Mouse (Mus musculus) ES-E14 (cell line): ENCODE results near the gene Spaca3. TPM values are rescaled to one million over a fixed set of nuclear protein-coding genes. Genes with fewer than 3 reads are reported as not detected.

ENCODE experiments used
- DNase-seq: peaks from one replicate; pipeline ENCODE4 v3.0.0-alpha.2; 2013; ENCODE audit warnings: low read depth, low spot score
- H3K27ac ChIP-seq: 2 replicates; pipeline ENCODE4 v1.5.1; 2012; ENCODE audit warnings: low read depth, mild to moderate bottlenecking, low read length, moderate library complexity, mixed read lengths; ENCODE audit not compliant: poor library complexity, insufficient read depth, severe bottlenecking
- H3K36me3 ChIP-seq: 2 replicates; pipeline ENCODE4 v1.6.1; 2012; ENCODE audit warnings: mild to moderate bottlenecking, low read length, moderate library complexity, mixed read lengths; ENCODE audit not compliant: control insufficient read depth, poor library complexity, insufficient read depth, severe bottlenecking
- H3K4me1 ChIP-seq, 2 experiments: fragments of 150-350 bp in 1 of 2; sonication (generic) in 1 of 2; 2 replicates each; pipeline ENCODE4 v1.6.1; 2012; ENCODE audit warnings: low read length in 2 of 2, mild to moderate bottlenecking in 1 of 2, mixed read lengths in 1 of 2; ENCODE audit not compliant: control insufficient read depth in 2 of 2, insufficient read depth in 2 of 2, poor library complexity in 1 of 2
- H3K4me3 ChIP-seq, 2 experiments: fragments of 150-350 bp in 1 of 2; sonication (generic) in 1 of 2; 2 replicates each; pipeline ENCODE4 v1.5.1; 2012; ENCODE audit warnings: low read length in 2 of 2, low read depth in 1 of 2, mild to moderate bottlenecking in 1 of 2, mixed read lengths in 1 of 2; ENCODE audit not compliant: insufficient read depth in 1 of 2, poor library complexity in 1 of 2, severe bottlenecking in 1 of 2
- H3K9ac ChIP-seq: 2 replicates; pipeline ENCODE4 v1.6.1; 2012; ENCODE audit warnings: low read depth, mild to moderate bottlenecking, low read length, mixed read lengths; ENCODE audit not compliant: poor library complexity, insufficient read depth, severe bottlenecking
- H3K9me3 ChIP-seq: fragments of 150-350 bp; sonication (generic); 2 replicates; pipeline ENCODE4 v1.6.1; 2012; ENCODE audit warnings: low read depth, mild to moderate bottlenecking, low read length; ENCODE audit not compliant: control insufficient read depth, insufficient read depth
- CHD2 ChIP-seq: IDR thresholded peaks from 2 replicates; pipeline ENCODE4 v1.6.1; 2014; ENCODE audit warnings: mild to moderate bottlenecking, low read depth, low read length, inconsistent platforms
- HCFC1 ChIP-seq: IDR thresholded peaks from 2 replicates; pipeline ENCODE4 v1.6.1; 2012; ENCODE audit warnings: low read length, inconsistent platforms, borderline replicate concordance; ENCODE audit not compliant: insufficient read depth
- MAFK ChIP-seq: IDR thresholded peaks from 2 replicates; pipeline ENCODE4 v1.6.1; 2014; ENCODE audit warnings: mild to moderate bottlenecking, low read depth, low read length, inconsistent platforms; ENCODE audit not compliant: insufficient read depth
- ZC3H11A ChIP-seq: IDR thresholded peaks from 2 replicates; pipeline ENCODE4 v1.6.1; 2012; ENCODE audit warnings: low read depth, mild to moderate bottlenecking, inconsistent platforms, low read length, borderline replicate concordance
- ZNF384 ChIP-seq: IDR thresholded peaks from 2 replicates; pipeline ENCODE4 v1.6.1; 2012; ENCODE audit warnings: low read depth, low read length, inconsistent platforms
- in situ Hi-C, 2 experiments: fragments of 600-800 bp; cut with MboI; formaldehyde crosslinking; loops; one replicate each; pipeline ENCODE4 v1.15.1; 2025; ENCODE audit warnings: low sequenced_read_pairs in 2 of 2, inconsistent platforms in 1 of 2; ENCODE audit not compliant: unreplicated experiment in 2 of 2
- total RNA-seq: library from RNA; depleted of rRNA; stranded (reverse); fragments of 300-350 nt; gene quantifications from 2 replicates; pipeline ENCODE4 v1.2.3, GENCODE M21; 2012; rRNA removed

Spaca3 gene
- total RNA-seq, 1 experiment, result not detected

GRCm38 (mm10) chr11:80906456-80906855 is 48.3 kb downstream of the Spaca3 start:
- TF ChIP-seq MAFK (no peak), HCFC1 (no peak), CHD2 (no peak), ZNF384 (no peak), ZC3H11A (no peak)
- H3K36me3 ChIP-seq, result no peaks in the 10 kb centered on the region
- no peak overlapping the region for H3K4me3 ChIP-seq
- in situ Hi-C loops, result no loop called here
- no peak overlapping the region for H3K27ac ChIP-seq
- H3K9ac ChIP-seq, result no peak overlapping the region
- peak; percentile 37 for DNase-seq
- no peaks in the 10 kb centered on the region for H3K9me3 ChIP-seq
- H3K4me1 ChIP-seq, result no peaks in the 10 kb centered on the region

- in situ Hi-C loops, result no loop called here
- Histone ChIP-seq H3K36me3 (no peaks in the 10 kb centered on the region), H3K4me3 (no peak overlapping the region), H3K27ac (no peak overlapping the region), H3K9me3 (no peaks in the 10 kb centered on the region), H3K9ac (no peak overlapping the region), H3K4me1 (no peaks in the 10 kb centered on the region)
- TF ChIP-seq ZC3H11A (no peak), MAFK (no peak), CHD2 (no peak), ZNF384 (no peak), HCFC1 (no peak)
- DNase-seq, result no peak
These were observed 49.7 kb downstream of the Spaca3 start for GRCm38 (mm10) chr11:80907820-80908219.

- in situ Hi-C loops, result no loop called here
- TF ChIP-seq ZC3H11A (no peak), CHD2 (no peak), MAFK (no peak), ZNF384 (no peak), HCFC1 (no peak)
- Histone ChIP-seq H3K27ac (no peak overlapping the region), H3K9me3 (no peaks in the 10 kb centered on the region), H3K36me3 (no peaks in the 10 kb centered on the region), H3K4me3 (no peak overlapping the region), H3K9ac (no peak overlapping the region), H3K4me1 (no peaks in the 10 kb centered on the region)
- DNase-seq, result no peak
These were observed 54.6 kb downstream of the Spaca3 start for GRCm38 (mm10) chr11:80912721-80913120.

- in situ Hi-C loops, result no loop called here
- Histone ChIP-seq H3K4me3 (no peak overlapping the region), H3K9ac (no peak overlapping the region), H3K36me3 (no peaks in the 10 kb centered on the region), H3K27ac (no peak overlapping the region), H3K4me1 (no peaks in the 10 kb centered on the region), H3K9me3 (no peaks in the 10 kb centered on the region)
- TF ChIP-seq ZC3H11A, result no peak
- TF ChIP-seq MAFK, result no peak
- TF ChIP-seq HCFC1, result no peak
- no peak for TF ChIP-seq CHD2
- TF ChIP-seq ZNF384, result no peak
- DNase-seq, result no peak
These were observed 55.4 kb downstream of the Spaca3 start for GRCm38 (mm10) chr11:80913408-80914024.

Other genes with a start within 250 kb of the Spaca3 start
- 2.7 and 2.9 TPM in 2 replicates for gene Myo1d, start 78.3 kb upstream of the Spaca3 start, total RNA-seq
- gene Tmem98, start 48.2 kb upstream of the Spaca3 start, total RNA-seq, result 12.1 and 18.0 TPM in 2 replicates